Mouse (Mus musculus) c-Kit-positive CD71-negative TER-119-negative erythroid progenitor cells, embryonic 14.5 days (primary cell): ENCODE data around the gene Zscan22.
"Not testable (repeated sequence)": the region's sequence is repeated elsewhere in the genome, so short reads cannot be mapped to it uniquely, and the experiment has no call there.

ENCODE experiments used
- DNase-seq: peaks from one replicate; pipeline ENCODE4 v3.0.0-alpha.2; 2013; ENCODE audit warnings: low read depth

The Zscan22 gene

GRCm38 (mm10) chr7:12927693-12928589 is 30.3 kb downstream of the Zscan22 start:
- DNase-seq: no peak

- DNase-seq: no peak
These were observed 36.1 kb downstream of the Zscan22 start for GRCm38 (mm10) chr7:12933615-12934140.

DNA sequence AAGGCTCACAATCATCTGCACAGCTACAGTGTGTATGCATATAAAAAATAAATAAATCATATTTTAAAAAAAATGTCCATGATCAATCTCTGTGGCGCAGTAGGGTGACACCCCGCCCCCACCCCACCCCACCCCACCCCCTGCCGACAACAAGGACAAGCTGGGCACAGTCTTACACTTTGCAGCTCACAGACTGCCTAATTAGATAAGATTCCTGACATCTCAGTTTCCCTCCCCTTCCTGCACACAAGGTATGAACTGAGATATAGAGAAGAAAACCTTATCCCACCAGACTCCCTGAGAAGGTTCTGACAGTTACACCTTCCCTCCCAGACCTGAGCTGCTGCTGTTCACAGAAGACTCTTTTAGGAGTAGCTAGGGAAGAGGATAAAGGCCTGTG is 37.2 kb downstream of the Zscan22 start:
- no peak for DNase-seq

DNA sequence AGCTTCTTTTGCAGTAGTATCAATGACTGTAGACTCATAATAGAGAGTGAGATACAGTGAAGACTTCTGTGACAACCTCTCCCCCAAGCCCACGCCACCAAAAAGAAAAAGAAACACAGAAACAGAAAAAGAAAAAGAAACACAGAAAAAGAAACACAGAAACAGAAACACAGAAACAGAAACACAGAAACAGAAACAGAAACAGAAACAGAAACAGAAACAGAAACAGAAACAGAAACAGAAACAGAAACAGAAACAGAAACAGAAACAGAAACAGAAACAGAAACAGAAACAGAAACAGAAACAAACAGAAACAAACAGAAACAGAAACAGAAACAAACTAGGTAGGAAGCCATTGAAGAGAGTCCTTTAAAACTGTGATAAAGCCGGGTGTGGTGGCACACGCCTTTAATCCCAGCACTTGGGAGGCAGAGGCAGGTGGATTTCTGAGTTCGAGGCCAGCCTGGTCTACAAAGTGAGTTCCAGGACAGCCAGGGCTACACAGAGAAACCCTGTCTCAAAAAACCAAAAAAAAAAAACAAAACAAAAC is 39.7 kb downstream of the Zscan22 start:
- DNase-seq: not testable (repeated sequence)

DNA sequence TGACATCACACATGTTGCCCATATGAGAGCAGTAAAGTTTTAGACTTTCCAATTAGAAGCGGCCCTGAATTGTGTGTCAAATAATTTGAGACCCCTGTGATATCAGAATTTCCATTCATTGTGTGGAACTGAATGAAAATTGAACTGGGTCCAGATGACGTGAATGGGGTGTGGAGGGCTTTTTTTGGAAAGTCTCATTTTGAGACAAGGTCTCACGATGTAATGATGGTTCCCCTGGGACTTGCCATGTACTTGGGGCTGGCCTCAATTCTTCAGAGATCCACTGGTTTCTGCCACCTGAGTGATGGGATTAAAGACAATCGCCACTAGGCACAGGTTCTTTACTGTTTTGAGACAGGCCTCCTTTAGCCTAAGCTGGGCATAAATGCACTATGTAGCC is 43.0 kb downstream of the Zscan22 start:
- no peak for DNase-seq

- DNase-seq: no peak
These were observed 45.9 kb downstream of the Zscan22 start for GRCm38 (mm10) chr7:12943488-12943887.

GRCm38 (mm10) chr7:12949032-12949871 is 51.6 kb downstream of the Zscan22 start:
- peak; percentile 78 for DNase-seq

GRCm38 (mm10) chr7:12949872-12950229 is 52.2 kb downstream of the Zscan22 start:
- DNase-seq: no peak

DNA sequence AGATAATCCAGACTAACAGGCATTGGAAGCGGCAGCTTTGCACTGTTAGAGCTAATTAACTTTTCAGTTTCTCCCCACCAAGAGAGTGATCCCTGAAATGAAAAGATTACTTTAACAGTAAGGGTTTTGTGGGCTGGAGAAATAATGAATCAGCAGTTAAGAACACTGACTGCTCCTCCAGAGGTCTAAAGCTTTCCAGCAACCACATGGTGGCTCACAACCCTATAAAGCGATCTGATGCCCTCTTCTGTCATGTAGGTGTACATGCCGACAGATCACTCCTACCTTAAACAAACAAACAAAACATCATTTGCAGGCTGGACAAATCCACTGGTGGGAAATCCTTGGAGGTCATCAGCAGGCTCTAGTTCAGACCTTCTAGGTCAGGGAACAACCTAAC is 57.3 kb downstream of the Zscan22 start:
- DNase-seq: no peak

- DNase-seq: no peak
These were observed 59.9 kb downstream of the Zscan22 start for GRCm38 (mm10) chr7:12957511-12957910.
